Mouse (Mus musculus) midbrain, embryonic 12.5 days (tissue): ENCODE data around the gene Fcnb. TPM values are rescaled to one million over a fixed set of nuclear protein-coding genes. Genes with fewer than 3 reads are reported as not detected.
A peak's percentile ranks its signal among the peaks of the same experiment; 100 is the strongest.

Experiments
- ATAC-seq: fragments of 200-750 bp; cut with Nextera tagmentation; 2 replicates; pipeline ENCODE4 v1.8.0; 2017; ENCODE audit warnings: low read depth, moderate TSS enrichment, moderate library complexity; ENCODE audit not compliant: low FRiP score
- H3K27ac ChIP-seq: fragments of 300-500 bp; sonication (generic); replicated peaks from 2 replicates; pipeline ENCODE4 v1.5.1; 2016; ENCODE audit warnings: mild to moderate bottlenecking
- H3K27me3 ChIP-seq: fragments of 300-500 bp; sonication (generic); 2 replicates; pipeline ENCODE4 v1.6.1; 2016; ENCODE audit warnings: mild to moderate bottlenecking
- H3K36me3 ChIP-seq: fragments of 300-500 bp; sonication (generic); 2 replicates; pipeline ENCODE4 v1.6.1; 2016
- H3K4me1 ChIP-seq: fragments of 300-500 bp; sonication (generic); 2 replicates; pipeline ENCODE4 v1.6.1; 2016
- H3K4me2 ChIP-seq: fragments of 300-500 bp; sonication (generic); replicated peaks from 2 replicates; pipeline ENCODE4 v1.6.1; 2016; ENCODE audit warnings: mild to moderate bottlenecking, moderate library complexity
- H3K4me3 ChIP-seq: fragments of 300-500 bp; sonication (generic); 2 replicates; pipeline ENCODE4 v1.5.1; 2016; ENCODE audit warnings: mild to moderate bottlenecking
- H3K9ac ChIP-seq: fragments of 300-500 bp; sonication (generic); replicated peaks from 2 replicates; pipeline ENCODE4 v1.6.1; 2016; ENCODE audit warnings: mild to moderate bottlenecking, moderate library complexity
- H3K9me3 ChIP-seq: fragments of 300-500 bp; sonication (generic); 2 replicates; pipeline ENCODE4 v1.6.1; 2016; ENCODE audit warnings: mild to moderate bottlenecking
- WGBS: fragments of 180-500 bp; shearing (Covaris S2); methylation state at CpG from one replicate; pipeline ENCODE4 v1.1.7; 2016; 5-methylcytosine and 5-hydroxymethylcytosine counted together
- polyA plus RNA-seq: library from polyadenylated mRNA; unstranded; fragments of >200 nt; fragmentation: Nextera tagmentation; extraction: Ambion mirVana; gene quantifications from 2 replicates; pipeline ENCODE4 v1.2.1, GENCODE M21; 2016

Fcnb gene
- polyA plus RNA-seq, 1 experiment from 2014 or later: not detected

- Histone ChIP-seq H3K27me3 (0 out of 2 replicates have a peak, but pooled peaks cover 4% of the 10 kb centered on the region), H3K9ac (no peak overlapping the region), H3K9me3 (no peaks in the 10 kb centered on the region), H3K4me3 (no peak overlapping the region), H3K36me3 (no peaks in the 10 kb centered on the region), H3K4me2 (no peak overlapping the region), H3K27ac (no peak overlapping the region), H3K4me1 (peaks cover 6% of the 10 kb centered on the region)
- ATAC-seq: no peak
- WGBS: 60% methylated on average over 2 of the region's 2 CpGs
Measured at GRCm38 (mm10) chr2:28103653-28104052, 19.0 kb upstream of the Fcnb start.

- Histone ChIP-seq H3K9ac (no peak overlapping the region), H3K27me3 (0 out of 2 replicates have a peak, but pooled peaks cover 4% of the 10 kb centered on the region), H3K27ac (no peak overlapping the region), H3K4me3 (no peak overlapping the region), H3K4me1 (peaks cover 13% of the 10 kb centered on the region), H3K4me2 (no peak overlapping the region), H3K36me3 (no peaks in the 10 kb centered on the region), H3K9me3 (no peaks in the 10 kb centered on the region)
- no peak for ATAC-seq
- WGBS: 85% methylated on average over 2 of the region's 2 CpGs
Measured at GRCm38 (mm10) chr2:28101892-28102291, 17.2 kb upstream of the Fcnb start.

- no peak overlapping the region for H3K9ac ChIP-seq
- ATAC-seq: no peak
Measured at GRCm38 (mm10) chr2:28100796-28101483, 16.3 kb upstream of the Fcnb start.

GRCm38 (mm10) chr2:28098547-28099505 is 14.1 kb upstream of the Fcnb start:
- 2% methylated on average over 24 of the region's 24 CpGs for WGBS
- peak overlapping the region; percentile 56 for H3K4me2 ChIP-seq
- H3K9ac ChIP-seq: peak overlapping the region; percentile 31; the same call in 1 of the 2 replicates
- H3K9me3 ChIP-seq: no peaks in the 10 kb centered on the region
- ATAC-seq: no peak
- peaks cover 13% of the 10 kb centered on the region for H3K4me1 ChIP-seq
- peak overlapping the region; percentile 43; the same call in 1 of the 2 replicates for H3K27ac ChIP-seq
- no peaks in the 10 kb centered on the region for H3K36me3 ChIP-seq
- 0 out of 2 replicates have a peak, but pooled peaks cover 4% of the 10 kb centered on the region for H3K27me3 ChIP-seq
- H3K4me3 ChIP-seq: peak overlapping the region; percentile 29

More at GRCm38 (mm10) chr2:28100796-28101483, 16.3 kb upstream of the Fcnb start:
- H3K4me3 ChIP-seq: no peak overlapping the region
- no peaks in the 10 kb centered on the region for H3K36me3 ChIP-seq
- H3K9me3 ChIP-seq: no peaks in the 10 kb centered on the region
- H3K4me1 ChIP-seq: peaks cover 13% of the 10 kb centered on the region
- no peak overlapping the region for H3K4me2 ChIP-seq
- H3K27me3 ChIP-seq: 0 out of 2 replicates have a peak, but pooled peaks cover 4% of the 10 kb centered on the region
- H3K27ac ChIP-seq: no peak overlapping the region
- WGBS: 84% methylated on average over 9 of the region's 9 CpGs

GRCm38 (mm10) chr2:28096751-28097309 is 12.1 kb upstream of the Fcnb start:
- WGBS: 87% methylated on average over 6 of the region's 6 CpGs
- Histone ChIP-seq H3K4me2 (no peak overlapping the region), H3K36me3 (no peaks in the 10 kb centered on the region), H3K27me3 (0 out of 2 replicates have a peak, but pooled peaks cover 4% of the 10 kb centered on the region), H3K9me3 (no peaks in the 10 kb centered on the region), H3K4me1 (peaks cover 13% of the 10 kb centered on the region), H3K4me3 (no peak overlapping the region), H3K27ac (no peak overlapping the region), H3K9ac (no peak overlapping the region)
- ATAC-seq: no peak

- Histone ChIP-seq H3K27ac (peak overlapping the region; percentile 77; the same call in 1 of the 2 replicates), H3K9me3 (no peaks in the 10 kb centered on the region), H3K4me3 (no peak overlapping the region), H3K4me1 (peaks cover 8% of the 10 kb centered on the region; the same call in 1 of the 2 replicates), H3K4me2 (no peak overlapping the region), H3K36me3 (no peaks in the 10 kb centered on the region), H3K9ac (no peak overlapping the region), H3K27me3 (no peaks in the 10 kb centered on the region)
- ATAC-seq: no peak
- 87% methylated on average over 8 of the region's 8 CpGs for WGBS
Measured at GRCm38 (mm10) chr2:28092099-28092498, 7.4 kb upstream of the Fcnb start.

GRCm38 (mm10) chr2:28091042-28091441 is 6.4 kb upstream of the Fcnb start:
- peak; percentile 47; the same call in 1 of the 2 replicates for ATAC-seq
- Histone ChIP-seq H3K9ac (no peak overlapping the region), H3K4me1 (peaks cover 8% of the 10 kb centered on the region; the same call in 1 of the 2 replicates), H3K36me3 (no peaks in the 10 kb centered on the region), H3K4me2 (no peak overlapping the region), H3K27ac (peak overlapping the region; percentile 77), H3K9me3 (no peaks in the 10 kb centered on the region), H3K27me3 (no peaks in the 10 kb centered on the region), H3K4me3 (no peak overlapping the region)
- 55% methylated on average over 6 of the region's 6 CpGs for WGBS

GRCm38 (mm10) chr2:28090299-28091008 is 5.8 kb upstream of the Fcnb start:
- Histone ChIP-seq H3K27me3 (no peaks in the 10 kb centered on the region), H3K27ac (peak overlapping the region; percentile 77), H3K4me3 (no peak overlapping the region), H3K4me1 (peaks cover 8% of the 10 kb centered on the region; the same call in 1 of the 2 replicates), H3K9ac (no peak overlapping the region; the same call in 1 of the 2 replicates), H3K4me2 (no peak overlapping the region), H3K9me3 (no peaks in the 10 kb centered on the region), H3K36me3 (no peaks in the 10 kb centered on the region)
- 54% methylated on average over 7 of the region's 7 CpGs for WGBS
- ATAC-seq: no peak

GRCm38 (mm10) chr2:28089095-28089494 is 4.4 kb upstream of the Fcnb start:
- Histone ChIP-seq H3K9ac (no peak overlapping the region), H3K4me3 (no peak overlapping the region), H3K27ac (peak overlapping the region; percentile 7; the same call in 1 of the 2 replicates), H3K4me2 (no peak overlapping the region), H3K36me3 (no peaks in the 10 kb centered on the region), H3K4me1 (peaks cover 8% of the 10 kb centered on the region; the same call in 1 of the 2 replicates), H3K9me3 (no peaks in the 10 kb centered on the region), H3K27me3 (no peaks in the 10 kb centered on the region)
- ATAC-seq: no peak
- WGBS: 79% methylated on average over 5 of the region's 5 CpGs

- H3K9ac ChIP-seq: no peak overlapping the region
- WGBS: 82% methylated on average over 10 of the region's 10 CpGs
- H3K27me3 ChIP-seq: no peaks in the 10 kb centered on the region
- no peaks in the 10 kb centered on the region for H3K9me3 ChIP-seq
- no peak overlapping the region for H3K4me3 ChIP-seq
- ATAC-seq: no peak
- H3K27ac ChIP-seq: no peak overlapping the region
- H3K4me1 ChIP-seq: peaks cover 8% of the 10 kb centered on the region; the same call in 1 of the 2 replicates
- no peak overlapping the region for H3K4me2 ChIP-seq
- H3K36me3 ChIP-seq: no peaks in the 10 kb centered on the region
Measured at GRCm38 (mm10) chr2:28086112-28086511, 1.4 kb upstream of the Fcnb start.

GRCm38 (mm10) chr2:28075616-28076187 is 9.0 kb downstream of the Fcnb start:
- no peak for ATAC-seq
- Histone ChIP-seq H3K4me3 (no peak overlapping the region), H3K36me3 (no peaks in the 10 kb centered on the region), H3K9ac (no peak overlapping the region), H3K4me1 (no peaks in the 10 kb centered on the region), H3K27ac (no peak overlapping the region), H3K4me2 (no peak overlapping the region), H3K27me3 (no peaks in the 10 kb centered on the region), H3K9me3 (no peaks in the 10 kb centered on the region)
- WGBS: 81% methylated on average over 7 of the region's 7 CpGs
